Mouse (Mus musculus): ENCODE results near the gene Btbd9. TPM values are rescaled to one million over a fixed set of nuclear protein-coding genes. Genes with fewer than 3 reads are reported as not detected.

Btbd9 gene
- total and polyA plus RNA-seq, 3 experiments, result 24.7 to 33.8 TPM; not detected in 1

GRCm38 (mm10) chr17:30199374-30200247 lies 376.7 kb downstream of the Btbd9 start:
- no peaks in the 10 kb centered on the region for H3K9me3 ChIP-seq (replicated peaks; ENCODE audit: insufficient read depth, low read length)
- TF ChIP-seq NELFE (IDR thresholded peaks at IDR 0.05; ENCODE audit: low read depth, low read length) (no peak), ELF1 (IDR thresholded peaks at IDR 0.05; ENCODE audit: low read depth, low read length) (no peak), GABPA (IDR thresholded peaks at IDR 0.05; ENCODE audit: low read depth, low read length) (no peak), MAX (IDR thresholded peaks at IDR 0.05; ENCODE audit: low read length) (no peak), ZKSCAN1 (IDR thresholded peaks at IDR 0.05; ENCODE audit: low read depth, low read length) (no peak), POLR2A (IDR thresholded peaks at IDR 0.05; ENCODE audit: control insufficient read depth in 1 of 2, insufficient read depth in 1 of 2, low read depth in 1 of 2, low read length in 2 of 2, poor library complexity in 1 of 2) (no peak), ZNF384 (IDR thresholded peaks at IDR 0.05; ENCODE audit: low read depth, low read length) (no peak), MXI1 (IDR thresholded peaks at IDR 0.05; ENCODE audit: low read depth, low read length) (no peak), JUND (IDR thresholded peaks at IDR 0.05; ENCODE audit: low read depth, low read length) (no peak), SMC3 (IDR thresholded peaks at IDR 0.05; ENCODE audit: low read depth, low read length) (no peak), MEF2A (IDR thresholded peaks at IDR 0.05; ENCODE audit: extremely low read depth, insufficient replicate concordance, low read depth, low read length, poor library complexity, severe bottlenecking) (no peak), TCF12 (IDR thresholded peaks at IDR 0.05; ENCODE audit: low read depth, low read length) (no peak), USF1 (IDR thresholded peaks at IDR 0.05; ENCODE audit: low read depth, low read length) (no peak), TBP (IDR thresholded peaks at IDR 0.05; ENCODE audit: low read depth, low read length) (no peak), MYC (IDR thresholded peaks at IDR 0.05; ENCODE audit: low read depth, low read length) (no peak), CHD1 (IDR thresholded peaks at IDR 0.05; ENCODE audit: low read depth, low read length) (no peak), NRF1 (IDR thresholded peaks at IDR 0.05; ENCODE audit: insufficient read depth, low read depth, low read length, poor library complexity, severe bottlenecking) (no peak), TAL1 (IDR thresholded peaks at IDR 0.05; ENCODE audit: low read length) (no peak), RAD21 (IDR thresholded peaks at IDR 0.05; ENCODE audit: low read depth, low read length) (no peak)
- H3K4me1 ChIP-seq (ENCODE audit: control insufficient read depth in 1 of 2, insufficient read depth in 2 of 2, low read length in 2 of 2), result no peaks in the 10 kb centered on the region
- H3K36me3 ChIP-seq (ENCODE audit: control insufficient read depth in 1 of 2, insufficient read depth in 2 of 2, low read length in 2 of 2), result peaks cover 0 to 1% of the 10 kb centered on the region in 2 experiments; a peak in 1 of 4 replicates
- H3K79me2 ChIP-seq (ENCODE audit: control insufficient read depth, insufficient read depth, low read length, poor library complexity), result 0 out of 2 replicates have a peak, but pooled peaks cover 2% of the 10 kb centered on the region
- H3K27me3 ChIP-seq (ENCODE audit: control insufficient read depth in 1 of 2, insufficient read depth in 2 of 2, low read length in 2 of 2), result no peaks in the 10 kb centered on the region
- no peak overlapping the region for H3K27ac ChIP-seq (ENCODE audit: control insufficient read depth, low read depth, low read length)
- no peak for DNase-seq (ENCODE audit: low read depth, low spot score)
- H3K9ac ChIP-seq (ENCODE audit: control insufficient read depth, low read depth, low read length, poor library complexity, severe bottlenecking), result no peak overlapping the region
- H3K4me3 ChIP-seq (ENCODE audit: control insufficient read depth in 1 of 2, insufficient read depth in 1 of 2, low read depth in 2 of 2, low read length in 2 of 2), result no peak overlapping the region

GRCm38 (mm10) chr17:30198422-30198821 lies 377.9 kb downstream of the Btbd9 start:
- no peak overlapping the region for H3K9ac ChIP-seq (ENCODE audit: control insufficient read depth, low read depth, low read length, poor library complexity, severe bottlenecking)
- no peaks in the 10 kb centered on the region for H3K9me3 ChIP-seq (replicated peaks; ENCODE audit: insufficient read depth, low read length)
- no peak for DNase-seq (ENCODE audit: low read depth, low spot score)
- H3K4me3 ChIP-seq (ENCODE audit: control insufficient read depth in 1 of 2, insufficient read depth in 1 of 2, low read depth in 2 of 2, low read length in 2 of 2), result no peak overlapping the region
- peaks cover 0 to 1% of the 10 kb centered on the region in 2 experiments; a peak in 2 of 4 replicates for H3K36me3 ChIP-seq (ENCODE audit: control insufficient read depth in 1 of 2, insufficient read depth in 2 of 2, low read length in 2 of 2)
- TF ChIP-seq POLR2A (IDR thresholded peaks at IDR 0.05; ENCODE audit: control insufficient read depth in 1 of 2, insufficient read depth in 1 of 2, low read depth in 1 of 2, low read length in 2 of 2, poor library complexity in 1 of 2), result no peak
- H3K27ac ChIP-seq (ENCODE audit: control insufficient read depth, low read depth, low read length), result no peak overlapping the region
- H3K27me3 ChIP-seq (ENCODE audit: control insufficient read depth in 1 of 2, insufficient read depth in 2 of 2, low read length in 2 of 2), result no peaks in the 10 kb centered on the region
- 0 out of 2 replicates have a peak, but pooled peaks cover 2% of the 10 kb centered on the region for H3K79me2 ChIP-seq (ENCODE audit: control insufficient read depth, insufficient read depth, low read length, poor library complexity)
- no peaks in the 10 kb centered on the region for H3K4me1 ChIP-seq (ENCODE audit: control insufficient read depth in 1 of 2, insufficient read depth in 2 of 2, low read length in 2 of 2)

All from MEL (cell line).